Mouse (Mus musculus): ENCODE measurements around the gene Map2k7. TPM values are rescaled to one million over a fixed set of nuclear protein-coding genes. Genes with fewer than 3 reads are reported as not detected.

Gene Map2k7
- polyA plus RNA-seq, 1 experiment, result 24.9 TPM

- Histone ChIP-seq H3K27me3 (ENCODE audit: control insufficient read depth, insufficient read depth, low read length) (peaks cover 3% of the 10 kb centered on the region; the same call in 1 of the 2 replicates), H3K4me3 (ENCODE audit: extremely low read depth, insufficient read depth, insufficient read length) (no peak within 1 kb of the TSS), H3K27ac (ENCODE audit: insufficient read depth, low read length) (no peak within 1 kb of the TSS), H3K4me1 (ENCODE audit: control insufficient read depth, insufficient read depth, insufficient read length) (no peaks in the 10 kb centered on the region), H3K36me3 (ENCODE audit: control insufficient read depth, insufficient read depth, low read length) (no peaks in the 10 kb centered on the region)
- DNase-seq (ENCODE audit: low read depth in 1 of 2, low spot score in 2 of 2), result no peak
- WGBS, result 19% methylated on average over 33 of the region's 33 CpGs
- TF ChIP-seq POLR2A (IDR thresholded peaks at IDR 0.05; ENCODE audit: low read depth, low read length), result no peak
- no peak for TF ChIP-seq CTCF (IDR thresholded peaks at IDR 0.05; ENCODE audit: extremely low read depth, insufficient read depth, insufficient read length, insufficient replicate concordance)
Measured at GRCm38 (mm10) chr8:4226739-4227347, 11.7 kb upstream of the Map2k7 start, which contains the start of gene Lrrc8e. Gene Lrrc8e, plus strand, starts transcription at chr8:4226827.

GRCm38 (mm10) chr8:4227919-4228318 lies 10.6 kb upstream of the Map2k7 start:
- TF ChIP-seq POLR2A (IDR thresholded peaks at IDR 0.05; ENCODE audit: low read depth, low read length) (no peak), CTCF (IDR thresholded peaks at IDR 0.05; ENCODE audit: extremely low read depth, insufficient read depth, insufficient read length, insufficient replicate concordance) (no peak)
- DNase-seq (ENCODE audit: low read depth in 1 of 2, low spot score in 2 of 2), result no peak
- Histone ChIP-seq H3K36me3 (ENCODE audit: control insufficient read depth, insufficient read depth, low read length) (no peaks in the 10 kb centered on the region), H3K27me3 (ENCODE audit: control insufficient read depth, insufficient read depth, low read length) (peaks cover 3% of the 10 kb centered on the region; the same call in 1 of the 2 replicates), H3K4me1 (ENCODE audit: control insufficient read depth, insufficient read depth, insufficient read length) (no peaks in the 10 kb centered on the region), H3K4me3 (ENCODE audit: extremely low read depth, insufficient read depth, insufficient read length) (no peak overlapping the region), H3K27ac (ENCODE audit: insufficient read depth, low read length) (no peak overlapping the region)
- 88% methylated on average over 4 of the region's 4 CpGs for WGBS

- WGBS, result 82% methylated on average over 5 of the region's 5 CpGs
- no peak for TF ChIP-seq CTCF (IDR thresholded peaks at IDR 0.05; ENCODE audit: extremely low read depth, insufficient read depth, insufficient read length, insufficient replicate concordance)
- TF ChIP-seq POLR2A (IDR thresholded peaks at IDR 0.05; ENCODE audit: low read depth, low read length), result no peak
- H3K27me3 ChIP-seq (ENCODE audit: control insufficient read depth, insufficient read depth, low read length), result peaks cover 3% of the 10 kb centered on the region; the same call in 1 of the 2 replicates
- H3K36me3 ChIP-seq (ENCODE audit: control insufficient read depth, insufficient read depth, low read length), result no peaks in the 10 kb centered on the region
- no peaks in the 10 kb centered on the region for H3K4me1 ChIP-seq (ENCODE audit: control insufficient read depth, insufficient read depth, insufficient read length)
- H3K4me3 ChIP-seq (ENCODE audit: extremely low read depth, insufficient read depth, insufficient read length), result no peak overlapping the region
- DNase-seq (ENCODE audit: low read depth in 1 of 2, low spot score in 2 of 2), result no peak
- no peak overlapping the region for H3K27ac ChIP-seq (ENCODE audit: insufficient read depth, low read length)
Measured at GRCm38 (mm10) chr8:4229784-4230183, 8.8 kb upstream of the Map2k7 start.

GRCm38 (mm10) chr8:4230612-4231351 lies 7.8 kb upstream of the Map2k7 start:
- TF ChIP-seq CTCF (IDR thresholded peaks at IDR 0.05; ENCODE audit: extremely low read depth, insufficient read depth, insufficient read length, insufficient replicate concordance), result no peak
- TF ChIP-seq POLR2A (IDR thresholded peaks at IDR 0.05; ENCODE audit: low read depth, low read length), result no peak
- Histone ChIP-seq H3K27me3 (ENCODE audit: control insufficient read depth, insufficient read depth, low read length) (peaks cover 3% of the 10 kb centered on the region; the same call in 1 of the 2 replicates), H3K4me3 (ENCODE audit: extremely low read depth, insufficient read depth, insufficient read length) (no peak overlapping the region), H3K27ac (ENCODE audit: insufficient read depth, low read length) (no peak overlapping the region), H3K36me3 (ENCODE audit: control insufficient read depth, insufficient read depth, low read length) (no peaks in the 10 kb centered on the region), H3K4me1 (ENCODE audit: control insufficient read depth, insufficient read depth, insufficient read length) (no peaks in the 10 kb centered on the region)
- 72% methylated on average over 10 of the region's 10 CpGs for WGBS
- no peak for DNase-seq (ENCODE audit: low read depth in 1 of 2, low spot score in 2 of 2)

- Histone ChIP-seq H3K27me3 (ENCODE audit: control insufficient read depth, insufficient read depth, low read length) (no peaks in the 10 kb centered on the region), H3K36me3 (ENCODE audit: control insufficient read depth, insufficient read depth, low read length) (0 out of 2 replicates have a peak, but pooled peaks cover 2% of the 10 kb centered on the region), H3K4me3 (ENCODE audit: extremely low read depth, insufficient read depth, insufficient read length) (peak overlapping the region; percentile 77), H3K4me1 (ENCODE audit: control insufficient read depth, insufficient read depth, insufficient read length) (peaks cover 6% of the 10 kb centered on the region; the same call in 1 of the 2 replicates), H3K27ac (ENCODE audit: insufficient read depth, low read length) (peak overlapping the region; percentile 85)
- no peak for TF ChIP-seq POLR2A (IDR thresholded peaks at IDR 0.05; ENCODE audit: low read depth, low read length)
- no peak for TF ChIP-seq CTCF (IDR thresholded peaks at IDR 0.05; ENCODE audit: extremely low read depth, insufficient read depth, insufficient read length, insufficient replicate concordance)
- WGBS, result 21% methylated on average over 15 of the region's 15 CpGs
- DNase-seq (ENCODE audit: low read depth in 1 of 2, low spot score in 2 of 2), result no peak
Measured at GRCm38 (mm10) chr8:4237814-4238433, 616 bp upstream of the Map2k7 start.

- DNase-seq (ENCODE audit: low read depth in 1 of 2, low spot score in 2 of 2), result no peak
- peak overlapping the region; percentile 94 for H3K27ac ChIP-seq (ENCODE audit: insufficient read depth, low read length)
- peaks cover 14% of the 10 kb centered on the region for H3K36me3 ChIP-seq (ENCODE audit: control insufficient read depth, insufficient read depth, low read length)
- H3K27me3 ChIP-seq (ENCODE audit: control insufficient read depth, insufficient read depth, low read length), result no peaks in the 10 kb centered on the region
- TF ChIP-seq POLR2A (IDR thresholded peaks at IDR 0.05; ENCODE audit: low read depth, low read length), result no peak
- no peak for TF ChIP-seq CTCF (IDR thresholded peaks at IDR 0.05; ENCODE audit: extremely low read depth, insufficient read depth, insufficient read length, insufficient replicate concordance)
- H3K4me1 ChIP-seq (ENCODE audit: control insufficient read depth, insufficient read depth, insufficient read length), result peaks cover 6% of the 10 kb centered on the region; the same call in 1 of the 2 replicates
- peak overlapping the region; percentile 92 for H3K4me3 ChIP-seq (ENCODE audit: extremely low read depth, insufficient read depth, insufficient read length)
- 6% methylated on average over 19 of the region's 19 CpGs for WGBS
Measured at GRCm38 (mm10) chr8:4239193-4239890, 802 bp downstream of the Map2k7 start.

Measured in spleen, adult 2 months (tissue).